Mouse (Mus musculus) liver, embryonic 14.5 days (tissue): ENCODE measurements at regions not wholly inside any gene's neighbourhood (a gene's known extent, or its start where the extent isn't known, plus 50 kb on each side); places are given as distances from the start of the nearest gene placed in this dataset.

Experiments
- CTCF ChIP-seq: IDR thresholded peaks from 2 replicates; pipeline ENCODE4 v1.5.1; 2016; ENCODE audit warnings: antibody characterized with exemption, low read depth, control low read depth
- EP300 ChIP-seq: IDR thresholded peaks from 2 replicates; pipeline ENCODE4 v1.6.1; 2016; ENCODE audit warnings: antibody characterized with exemption, low read depth

GRCm38 (mm10) chr11:65475302-65475701 lies 205.5 kb upstream of the Myocd start:
- TF ChIP-seq CTCF (no peak), EP300 (no peak)
